Mouse (Mus musculus) heart, embryonic 13.5 days (tissue): Measurements from ENCODE around the gene Hoxc11. TPM values are rescaled to one million over a fixed set of nuclear protein-coding genes. Genes with fewer than 3 reads are reported as not detected.

Experiments
- ATAC-seq: fragments of 200-750 bp; cut with Nextera tagmentation; 2 replicates; pipeline ENCODE4 v1.8.0; 2017; ENCODE audit warnings: moderate TSS enrichment; ENCODE audit not compliant: insufficient number of reproducible peaks, low FRiP score, low TSS enrichment; ENCODE audit errors: extremely low read depth
- H3K27ac ChIP-seq: fragments of 300-500 bp; sonication (generic); replicated peaks from 2 replicates; pipeline ENCODE4 v1.5.1; 2015; ENCODE audit warnings: moderate library complexity, mild to moderate bottlenecking, inconsistent platforms
- H3K27me3 ChIP-seq: fragments of 300-500 bp; sonication (generic); replicated peaks from 2 replicates; pipeline ENCODE4 v1.6.1; 2015; ENCODE audit warnings: mild to moderate bottlenecking, inconsistent platforms
- H3K36me3 ChIP-seq: fragments of 300-500 bp; sonication (generic); 2 replicates; pipeline ENCODE4 v1.6.1; 2015; ENCODE audit warnings: mild to moderate bottlenecking, inconsistent platforms
- H3K4me1 ChIP-seq: fragments of 300-500 bp; sonication (generic); 2 replicates; pipeline ENCODE4 v1.6.1; 2015; ENCODE audit warnings: inconsistent platforms
- H3K4me2 ChIP-seq: fragments of 300-500 bp; sonication (generic); 2 replicates; pipeline ENCODE4 v1.6.1; 2015; ENCODE audit warnings: inconsistent platforms, mild to moderate bottlenecking, moderate library complexity
- H3K4me3 ChIP-seq: fragments of 300-500 bp; sonication (generic); 2 replicates; pipeline ENCODE4 v1.5.1; 2015; ENCODE audit warnings: moderate library complexity, mild to moderate bottlenecking, inconsistent platforms
- H3K9ac ChIP-seq: fragments of 300-500 bp; sonication (generic); 2 replicates; pipeline ENCODE4 v1.6.1; 2015; ENCODE audit warnings: inconsistent platforms, mild to moderate bottlenecking, moderate library complexity
- H3K9me3 ChIP-seq: fragments of 300-500 bp; sonication (generic); 2 replicates; pipeline ENCODE4 v1.6.1; 2016; ENCODE audit warnings: inconsistent platforms
- WGBS: fragments of 180-500 bp; shearing (Covaris S2); methylation state at CpG from one replicate; pipeline ENCODE4 v1.1.7; 2015; ENCODE audit warnings: mixed read lengths; 5-methylcytosine and 5-hydroxymethylcytosine counted together
- polyA plus RNA-seq: library from polyadenylated mRNA; unstranded; fragments of >200 nt; fragmentation: Nextera tagmentation; extraction: Ambion mirVana; gene quantifications from 2 replicates; pipeline ENCODE4 v1.2.1, GENCODE M21; 2015

Gene Hoxc11
- polyA plus RNA-seq = not detected in 2 replicates

- Histone ChIP-seq H3K9ac (no peak within 1 kb of the TSS), H3K27ac (no peak within 1 kb of the TSS), H3K9me3 (no peaks in the 10 kb centered on the region), H3K36me3 (no peaks in the 10 kb centered on the region), H3K27me3 (peaks cover 100% of the 10 kb centered on the region), H3K4me2 (no peak within 1 kb of the TSS), H3K4me3 (no peak within 1 kb of the TSS), H3K4me1 (peaks cover 5% of the 10 kb centered on the region; the same call in 1 of the 2 replicates)
- WGBS = under 1% methylated on average over 57 of the region's 57 CpGs
- ATAC-seq = no peak
Measured at GRCm38 (mm10) chr15:102954192-102955006, at the start of gene Hoxc11. TSS of gene Hoxc11 (plus strand) at chr15:102954427.

- Histone ChIP-seq H3K36me3 (no peaks in the 10 kb centered on the region), H3K4me2 (no peak overlapping the region), H3K4me3 (no peak overlapping the region), H3K4me1 (peaks cover 5% of the 10 kb centered on the region; the same call in 1 of the 2 replicates), H3K27me3 (peaks cover 94% of the 10 kb centered on the region), H3K9me3 (no peaks in the 10 kb centered on the region), H3K27ac (no peak overlapping the region), H3K9ac (no peak overlapping the region)
- 8% methylated on average over 1 of the region's 1 CpGs for WGBS
- no peak for ATAC-seq
Measured at GRCm38 (mm10) chr15:102904946-102905345, 49.3 kb upstream of the Hoxc11 start.

- H3K9me3 ChIP-seq = no peaks in the 10 kb centered on the region
- no peak overlapping the region for H3K4me3 ChIP-seq
- no peak for ATAC-seq
- H3K27ac ChIP-seq = no peak overlapping the region
- no peaks in the 10 kb centered on the region for H3K36me3 ChIP-seq
- H3K4me1 ChIP-seq = peaks cover 5% of the 10 kb centered on the region; the same call in 1 of the 2 replicates
- H3K9ac ChIP-seq = no peak overlapping the region
- no peak overlapping the region for H3K4me2 ChIP-seq
- 3% methylated on average over 4 of the region's 4 CpGs for WGBS
- H3K27me3 ChIP-seq = peaks cover 97% of the 10 kb centered on the region
Measured at GRCm38 (mm10) chr15:102909536-102909935, 44.7 kb upstream of the Hoxc11 start.

GRCm38 (mm10) chr15:102910038-102910437 lies 44.2 kb upstream of the Hoxc11 start:
- Histone ChIP-seq H3K4me1 (peaks cover 3% of the 10 kb centered on the region; the same call in 1 of the 2 replicates), H3K4me3 (0 out of 2 replicates have a peak overlapping the region, but pooled peaks have one; percentile 1)

GRCm38 (mm10) chr15:102910496-102911095 lies 43.6 kb upstream of the Hoxc11 start:
- Histone ChIP-seq H3K27me3 (peaks cover 95% of the 10 kb centered on the region), H3K4me2 (no peak overlapping the region), H3K27ac (no peak overlapping the region), H3K9me3 (no peaks in the 10 kb centered on the region), H3K4me3 (0 out of 2 replicates have a peak overlapping the region, but pooled peaks have one; percentile 1), H3K4me1 (no peaks in the 10 kb centered on the region), H3K36me3 (no peaks in the 10 kb centered on the region), H3K9ac (no peak overlapping the region)
- WGBS = 2% methylated on average over 22 of the region's 22 CpGs
- no peak for ATAC-seq

More at GRCm38 (mm10) chr15:102910038-102910437, 44.2 kb upstream of the Hoxc11 start:
- H3K9ac ChIP-seq = no peak overlapping the region
- under 1% methylated on average over 18 of the region's 18 CpGs for WGBS
- no peaks in the 10 kb centered on the region for H3K9me3 ChIP-seq
- H3K4me2 ChIP-seq = no peak overlapping the region
- no peak for ATAC-seq
- peaks cover 97% of the 10 kb centered on the region for H3K27me3 ChIP-seq
- no peaks in the 10 kb centered on the region for H3K36me3 ChIP-seq
- H3K27ac ChIP-seq = no peak overlapping the region

- Histone ChIP-seq H3K36me3 (no peaks in the 10 kb centered on the region), H3K27ac (no peak overlapping the region), H3K4me1 (no peaks in the 10 kb centered on the region), H3K9ac (no peak overlapping the region), H3K9me3 (no peaks in the 10 kb centered on the region), H3K4me3 (no peak overlapping the region), H3K4me2 (no peak overlapping the region), H3K27me3 (peaks cover 96% of the 10 kb centered on the region)
- ATAC-seq = no peak
- 1% methylated on average over 19 of the region's 19 CpGs for WGBS
Measured at GRCm38 (mm10) chr15:102913038-102913585, 41.1 kb upstream of the Hoxc11 start.

- ATAC-seq = no peak
- Histone ChIP-seq H3K4me3 (no peak overlapping the region), H3K9ac (no peak overlapping the region), H3K4me2 (no peak overlapping the region), H3K9me3 (no peaks in the 10 kb centered on the region), H3K36me3 (no peaks in the 10 kb centered on the region), H3K27me3 (peaks cover 98% of the 10 kb centered on the region), H3K4me1 (peaks cover 10% of the 10 kb centered on the region), H3K27ac (no peak overlapping the region)
- 1% methylated on average over 20 of the region's 20 CpGs for WGBS
Measured at GRCm38 (mm10) chr15:102917972-102918572, 36.2 kb upstream of the Hoxc11 start.

GRCm38 (mm10) chr15:102918611-102919265 lies 35.5 kb upstream of the Hoxc11 start:
- H3K36me3 ChIP-seq = no peaks in the 10 kb centered on the region
- no peaks in the 10 kb centered on the region for H3K9me3 ChIP-seq
- 4% methylated on average over 7 of the region's 7 CpGs for WGBS
- no peak overlapping the region for H3K9ac ChIP-seq
- no peak for ATAC-seq
- no peak overlapping the region for H3K4me2 ChIP-seq
- no peak overlapping the region for H3K4me3 ChIP-seq
- no peak overlapping the region for H3K27ac ChIP-seq
- peaks cover 10% of the 10 kb centered on the region for H3K4me1 ChIP-seq
- H3K27me3 ChIP-seq = peaks cover 98% of the 10 kb centered on the region

- H3K4me3 ChIP-seq = no peak overlapping the region
- no peak overlapping the region for H3K9ac ChIP-seq
- peaks cover 98% of the 10 kb centered on the region for H3K27me3 ChIP-seq
- ATAC-seq = no peak
- no peak overlapping the region for H3K4me2 ChIP-seq
- H3K9me3 ChIP-seq = no peaks in the 10 kb centered on the region
- no peaks in the 10 kb centered on the region for H3K36me3 ChIP-seq
- peaks cover 10% of the 10 kb centered on the region for H3K4me1 ChIP-seq
- 5% methylated on average over 12 of the region's 12 CpGs for WGBS
- no peak overlapping the region for H3K27ac ChIP-seq
Measured at GRCm38 (mm10) chr15:102919336-102920180, 34.7 kb upstream of the Hoxc11 start.

- no peaks in the 10 kb centered on the region for H3K9me3 ChIP-seq
- under 1% methylated on average over 20 of the region's 20 CpGs for WGBS
- no peaks in the 10 kb centered on the region for H3K36me3 ChIP-seq
- peaks cover 99% of the 10 kb centered on the region for H3K27me3 ChIP-seq
- peak overlapping the region; percentile 36 for H3K4me3 ChIP-seq
- no peak overlapping the region for H3K27ac ChIP-seq
- H3K4me2 ChIP-seq = peak overlapping the region; percentile 60
- H3K4me1 ChIP-seq = peaks cover 10% of the 10 kb centered on the region
- no peak overlapping the region for H3K9ac ChIP-seq
- ATAC-seq = no peak
Measured at GRCm38 (mm10) chr15:102920619-102921018, 33.6 kb upstream of the Hoxc11 start.
